Mouse (Mus musculus): ENCODE measurements around the gene Oser1.

Oser1 gene

GRCm38 (mm10) chr2:163358662-163359061 is 65.8 kb downstream of the Oser1 start:
- DNase-seq (ENCODE audit: low spot score in 2 of 2) = no peak

DNA sequence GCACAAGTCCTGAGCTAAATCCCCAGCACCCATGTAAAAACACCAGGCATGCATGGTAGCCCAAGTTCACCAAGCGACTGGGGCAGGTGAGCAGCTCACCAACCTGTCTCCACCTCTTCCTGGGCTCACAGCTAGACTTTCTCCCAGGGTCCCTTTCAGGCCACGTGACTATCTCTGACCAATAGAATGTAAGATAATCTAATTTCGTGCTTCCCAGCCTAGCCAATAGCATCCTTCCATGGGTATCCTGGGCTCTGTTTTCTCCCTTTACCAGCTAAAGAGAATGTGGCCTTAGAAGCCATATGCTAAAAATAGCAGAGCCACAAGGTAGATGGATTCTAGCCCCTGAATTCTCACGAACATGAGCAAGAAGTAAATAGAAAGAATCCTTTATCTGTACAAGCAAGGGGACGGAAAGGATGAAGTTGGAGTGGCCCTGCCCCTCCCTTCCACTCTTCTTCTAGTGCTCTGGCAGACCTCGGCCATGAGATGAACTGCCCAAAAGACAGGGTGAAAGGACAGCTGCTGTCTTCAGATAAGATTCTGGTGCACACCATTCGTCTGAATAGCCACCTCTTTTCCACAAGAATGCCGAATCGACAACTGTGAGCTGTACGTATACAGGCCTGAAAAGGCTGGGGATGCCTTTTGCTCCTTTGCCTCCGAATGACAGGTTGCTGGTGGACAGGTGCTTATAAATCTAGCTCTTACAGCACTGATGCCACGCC is 68.2 kb downstream of the Oser1 start:
- no peak for DNase-seq (ENCODE audit: low spot score in 2 of 2)

Measured in left cerebral cortex, adult 9 months (tissue).